Mouse (Mus musculus) heart, embryonic 16.5 days (tissue): Measurements from ENCODE around the gene Apbb2. TPM values are rescaled to one million over a fixed set of nuclear protein-coding genes. Genes with fewer than 3 reads are reported as not detected.
A peak's percentile ranks its signal among the peaks of the same experiment; 100 is the strongest.

Source experiments
- ATAC-seq: fragments of 200-750 bp; cut with Nextera tagmentation; replicated peaks from 2 replicates; pipeline ENCODE4 v1.8.0; 2017; ENCODE audit warnings: moderate number of reproducible peaks; ENCODE audit not compliant: insufficient read depth, low FRiP score; ENCODE audit errors: extremely low read depth
- H3K27ac ChIP-seq: fragments of 300-500 bp; sonication (generic); 2 replicates; pipeline ENCODE4 v1.5.1; 2014; ENCODE audit warnings: mild to moderate bottlenecking, low read length, control low read depth, moderate library complexity
- H3K27me3 ChIP-seq: fragments of 300-500 bp; sonication (generic); 2 replicates; pipeline ENCODE4 v1.6.1; 2014; ENCODE audit warnings: low read length, mixed read lengths; ENCODE audit not compliant: control insufficient read depth, insufficient read depth
- H3K36me3 ChIP-seq: fragments of 300-500 bp; sonication (generic); 2 replicates; pipeline ENCODE4 v1.6.1; 2014; ENCODE audit not compliant: control insufficient read depth, insufficient read depth
- H3K4me1 ChIP-seq: fragments of 300-500 bp; sonication (generic); 2 replicates; pipeline ENCODE4 v1.6.1; 2014; ENCODE audit warnings: low read length, mixed read lengths; ENCODE audit not compliant: control insufficient read depth, insufficient read depth
- H3K4me2 ChIP-seq: fragments of 300-500 bp; sonication (generic); 2 replicates; pipeline ENCODE4 v1.6.1; 2014; ENCODE audit warnings: low read depth, mild to moderate bottlenecking, control low read depth, low read length
- H3K4me3 ChIP-seq: fragments of 300-500 bp; sonication (generic); 2 replicates; pipeline ENCODE4 v1.5.1; 2014; ENCODE audit warnings: mild to moderate bottlenecking, control low read depth, low read length
- H3K9ac ChIP-seq: fragments of 300-500 bp; sonication (generic); 2 replicates; pipeline ENCODE4 v1.6.1; 2014; ENCODE audit warnings: low read length, control low read depth
- H3K9me3 ChIP-seq: fragments of 300-500 bp; sonication (generic); replicated peaks from 2 replicates; pipeline ENCODE4 v1.6.1; 2016; ENCODE audit warnings: low read length; ENCODE audit not compliant: control insufficient read depth
- WGBS: fragments of 180-500 bp; shearing (Covaris S2); extraction: QIAGEN DNeasy Blood & Tissue Kit; methylation state at CpG from one replicate; pipeline ENCODE4 v1.1.7; 2014; 5-methylcytosine and 5-hydroxymethylcytosine counted together
- polyA plus RNA-seq: library from polyadenylated mRNA; unstranded; fragments of >200 nt; fragmentation: Nextera tagmentation; extraction: Ambion mirVana; gene quantifications from 2 replicates; pipeline ENCODE4 v1.2.1, GENCODE M21; 2015

Apbb2 gene
- polyA plus RNA-seq, 1 experiment from 2014 or later = 34.0 TPM

DNA sequence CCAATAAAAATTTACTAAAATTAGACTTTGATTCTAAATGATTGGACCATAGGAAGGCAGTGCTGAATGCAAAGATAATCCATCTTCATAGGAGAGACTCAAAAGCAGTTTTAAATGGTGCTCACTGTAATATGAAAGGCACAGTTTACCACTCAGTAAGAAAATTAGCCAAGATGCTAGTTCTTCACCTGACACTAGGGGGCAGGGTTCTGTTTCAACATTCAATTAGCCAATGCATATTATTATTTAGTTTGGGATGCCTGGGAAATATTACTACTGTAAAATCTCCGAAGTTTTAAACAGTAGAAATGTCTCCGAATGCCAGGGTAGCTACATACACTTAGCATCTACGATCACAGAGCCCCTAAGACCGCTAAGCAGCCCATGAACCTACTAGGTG, 194.7 kb downstream of the Apbb2 start:
- no peak overlapping the region for H3K4me2 ChIP-seq
- H3K27ac ChIP-seq = no peak overlapping the region
- H3K9ac ChIP-seq = no peak overlapping the region
- H3K4me1 ChIP-seq = peaks cover 10% of the 10 kb centered on the region
- no peaks in the 10 kb centered on the region for H3K9me3 ChIP-seq
- H3K27me3 ChIP-seq = no peaks in the 10 kb centered on the region
- WGBS = 56% methylated on average over 4 of the region's 4 CpGs
- H3K4me3 ChIP-seq = no peak overlapping the region
- no peak for ATAC-seq
- H3K36me3 ChIP-seq = no peaks in the 10 kb centered on the region

DNA sequence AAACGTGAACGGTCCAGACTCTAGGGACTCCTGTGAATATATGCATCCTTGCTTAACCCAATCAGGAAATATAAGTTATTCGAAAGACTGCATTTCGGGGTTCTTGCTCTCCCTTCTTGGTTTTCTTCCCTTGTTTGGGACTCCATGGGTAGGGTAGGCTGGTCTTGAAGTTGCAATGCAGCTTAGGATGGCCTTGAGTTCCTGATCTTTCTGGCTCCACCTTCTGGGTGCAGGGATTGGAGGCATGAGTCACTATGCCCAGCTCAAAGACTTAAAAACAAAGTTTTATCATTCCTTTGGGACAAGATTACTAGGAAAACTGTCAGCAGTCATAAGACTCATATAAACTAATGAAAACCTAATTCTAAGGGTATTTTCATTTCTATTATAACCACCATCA, 195.1 kb downstream of the Apbb2 start:
- H3K36me3 ChIP-seq = no peaks in the 10 kb centered on the region
- no peak overlapping the region for H3K27ac ChIP-seq
- no peak overlapping the region for H3K4me2 ChIP-seq
- no peak for ATAC-seq
- H3K27me3 ChIP-seq = no peaks in the 10 kb centered on the region
- H3K9ac ChIP-seq = no peak overlapping the region
- H3K4me3 ChIP-seq = no peak overlapping the region
- no peaks in the 10 kb centered on the region for H3K9me3 ChIP-seq
- 86% methylated on average over 4 of the region's 4 CpGs for WGBS
- H3K4me1 ChIP-seq = peaks cover 10% of the 10 kb centered on the region

DNA sequence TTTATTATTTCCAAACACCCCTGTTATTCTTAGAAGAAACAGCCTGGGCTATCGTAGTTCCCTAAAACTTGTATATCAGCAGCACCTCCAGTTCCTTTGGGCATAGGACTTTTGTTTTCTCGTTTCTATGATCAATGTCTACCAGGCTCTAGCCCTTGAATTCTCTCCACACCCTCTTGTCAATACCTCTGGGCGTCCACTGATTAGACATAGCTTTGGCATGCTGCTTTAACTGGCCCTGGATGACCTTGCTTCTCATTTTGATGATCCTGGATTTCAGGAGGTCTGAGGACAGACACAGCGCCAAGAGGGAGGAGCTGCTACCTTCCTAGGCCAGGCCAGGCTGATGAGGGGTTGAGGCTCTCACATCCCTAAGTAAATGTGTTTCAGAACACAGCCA, 196.6 kb downstream of the Apbb2 start:
- Histone ChIP-seq H3K4me3 (no peak overlapping the region), H3K27me3 (no peaks in the 10 kb centered on the region), H3K36me3 (no peaks in the 10 kb centered on the region), H3K4me2 (0 out of 2 replicates have a peak overlapping the region, but pooled peaks have one; percentile 4), H3K27ac (peak overlapping the region; percentile 9; the same call in 1 of the 2 replicates), H3K9ac (no peak overlapping the region), H3K9me3 (no peaks in the 10 kb centered on the region), H3K4me1 (peaks cover 15% of the 10 kb centered on the region)
- no peak; the same call in 1 of the 2 replicates for ATAC-seq
- WGBS = 41% methylated on average over 4 of the region's 4 CpGs

DNA sequence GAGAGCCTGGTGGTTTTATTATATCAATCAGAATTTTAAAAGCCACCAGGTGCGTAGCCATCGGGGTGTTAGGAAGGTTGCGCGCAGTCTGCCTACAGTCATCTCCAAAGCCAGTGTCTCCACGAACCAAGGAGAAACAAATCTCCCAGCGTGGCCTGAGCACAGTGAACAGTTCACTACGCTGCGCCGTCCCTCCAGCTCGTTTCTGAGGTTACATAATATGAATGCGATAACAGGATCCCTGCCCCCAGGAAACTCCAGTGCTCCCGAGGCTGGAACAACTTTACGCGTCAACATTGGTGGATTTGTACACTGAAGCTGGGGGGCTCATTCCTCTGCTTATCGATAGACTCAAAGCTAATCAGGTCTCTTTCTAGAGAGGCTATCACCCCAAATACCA, 197.4 kb downstream of the Apbb2 start:
- WGBS = 55% methylated on average over 15 of the region's 15 CpGs
- no peak for ATAC-seq
- Histone ChIP-seq H3K4me1 (peaks cover 15% of the 10 kb centered on the region), H3K27me3 (no peaks in the 10 kb centered on the region), H3K4me3 (no peak overlapping the region), H3K27ac (no peak overlapping the region), H3K9me3 (no peaks in the 10 kb centered on the region), H3K9ac (no peak overlapping the region), H3K36me3 (no peaks in the 10 kb centered on the region), H3K4me2 (peak overlapping the region; percentile 4; the same call in 1 of the 2 replicates)

DNA sequence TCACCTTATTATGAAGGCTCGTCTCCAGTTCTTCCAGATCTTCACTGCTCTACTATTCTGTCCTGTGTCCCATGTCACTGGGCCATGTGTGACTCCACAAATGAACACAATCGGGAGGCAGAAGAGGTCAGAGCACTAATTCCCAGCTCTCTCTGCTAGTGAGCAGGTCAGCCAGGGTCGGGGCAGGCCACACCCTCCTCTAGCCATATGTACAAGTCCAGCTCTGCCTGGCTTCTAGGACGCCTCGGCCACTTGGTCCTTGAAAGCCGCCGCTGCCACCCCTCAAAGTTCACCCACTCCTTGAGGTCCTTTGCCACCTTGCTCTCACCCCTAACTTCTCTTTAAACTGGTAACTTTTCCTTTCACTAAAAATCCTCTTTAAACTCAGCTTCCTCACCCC, 198.6 kb downstream of the Apbb2 start:
- Histone ChIP-seq H3K27me3 (no peaks in the 10 kb centered on the region), H3K4me1 (peaks cover 15% of the 10 kb centered on the region), H3K9me3 (no peaks in the 10 kb centered on the region), H3K4me2 (no peak overlapping the region), H3K36me3 (no peaks in the 10 kb centered on the region), H3K9ac (no peak overlapping the region), H3K4me3 (no peak overlapping the region), H3K27ac (no peak overlapping the region)
- ATAC-seq = no peak
- 74% methylated on average over 7 of the region's 7 CpGs for WGBS

DNA sequence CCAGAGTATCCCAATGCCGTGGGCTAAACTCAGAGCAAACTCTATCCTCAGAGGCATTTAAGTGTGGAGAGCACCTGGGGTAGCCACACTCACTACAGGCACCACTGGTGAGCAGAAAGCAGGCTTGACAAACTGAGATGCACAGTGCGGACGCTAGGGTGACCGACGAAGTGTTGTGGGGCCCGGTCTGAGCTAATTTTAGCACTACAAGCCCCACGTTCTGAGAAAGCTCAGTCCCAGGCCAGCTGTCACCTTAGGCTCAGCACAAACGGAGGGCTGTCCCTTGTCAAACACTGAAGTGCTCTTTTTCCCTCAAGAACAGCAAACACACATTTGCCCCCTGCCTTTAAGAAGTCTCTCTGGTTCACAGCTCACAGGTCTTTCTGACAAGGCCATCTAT, 201.3 kb downstream of the Apbb2 start:
- peak; percentile 74 for ATAC-seq
- H3K27ac ChIP-seq = peak overlapping the region; percentile 65
- WGBS = 30% methylated on average over 8 of the region's 8 CpGs
- H3K4me3 ChIP-seq = no peak overlapping the region
- no peak overlapping the region for H3K4me2 ChIP-seq
- H3K9ac ChIP-seq = no peak overlapping the region
- H3K4me1 ChIP-seq = peaks cover 15% of the 10 kb centered on the region
- no peaks in the 10 kb centered on the region for H3K27me3 ChIP-seq
- H3K36me3 ChIP-seq = no peaks in the 10 kb centered on the region
- no peaks in the 10 kb centered on the region for H3K9me3 ChIP-seq

DNA sequence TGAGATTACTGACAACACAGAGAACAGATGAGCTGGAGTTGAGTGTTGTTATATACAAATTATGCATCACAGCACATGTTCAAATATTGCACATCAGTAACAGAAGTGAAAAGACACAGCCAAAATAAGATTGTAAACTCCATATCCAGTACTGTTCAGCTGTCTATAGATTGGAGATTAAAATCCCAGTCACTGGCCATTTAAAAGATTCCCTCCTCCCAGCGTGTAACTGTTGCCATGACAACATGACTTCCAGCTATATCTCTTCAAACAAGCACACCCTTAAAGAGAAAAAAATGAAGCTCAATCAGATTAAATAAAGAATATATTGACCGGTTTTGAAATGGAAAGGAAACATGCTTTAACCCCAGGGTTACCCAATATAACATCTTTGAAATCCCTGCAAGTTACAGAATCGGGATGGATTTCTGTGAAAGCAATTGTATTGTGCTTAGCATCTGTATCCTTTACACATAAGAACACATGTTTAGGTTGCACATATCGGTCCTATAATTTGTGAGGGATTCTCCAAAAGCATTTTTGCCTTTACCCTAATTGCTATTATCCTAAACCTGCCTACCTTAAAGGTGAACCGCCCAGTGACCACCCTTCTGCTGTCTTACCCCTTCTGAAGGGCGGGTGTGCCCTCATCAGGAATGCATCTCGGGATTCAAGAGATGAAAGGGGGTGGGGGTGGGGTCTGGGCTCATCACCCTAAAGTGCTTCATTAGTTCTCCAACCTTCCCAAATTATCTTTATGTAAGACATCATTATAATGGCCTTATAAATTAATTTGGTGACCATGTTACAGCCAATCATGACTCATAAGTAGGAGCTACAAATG, 202.7 kb downstream of the Apbb2 start:
- 75% methylated on average over 7 of the region's 7 CpGs for WGBS
- no peak for ATAC-seq

DNA sequence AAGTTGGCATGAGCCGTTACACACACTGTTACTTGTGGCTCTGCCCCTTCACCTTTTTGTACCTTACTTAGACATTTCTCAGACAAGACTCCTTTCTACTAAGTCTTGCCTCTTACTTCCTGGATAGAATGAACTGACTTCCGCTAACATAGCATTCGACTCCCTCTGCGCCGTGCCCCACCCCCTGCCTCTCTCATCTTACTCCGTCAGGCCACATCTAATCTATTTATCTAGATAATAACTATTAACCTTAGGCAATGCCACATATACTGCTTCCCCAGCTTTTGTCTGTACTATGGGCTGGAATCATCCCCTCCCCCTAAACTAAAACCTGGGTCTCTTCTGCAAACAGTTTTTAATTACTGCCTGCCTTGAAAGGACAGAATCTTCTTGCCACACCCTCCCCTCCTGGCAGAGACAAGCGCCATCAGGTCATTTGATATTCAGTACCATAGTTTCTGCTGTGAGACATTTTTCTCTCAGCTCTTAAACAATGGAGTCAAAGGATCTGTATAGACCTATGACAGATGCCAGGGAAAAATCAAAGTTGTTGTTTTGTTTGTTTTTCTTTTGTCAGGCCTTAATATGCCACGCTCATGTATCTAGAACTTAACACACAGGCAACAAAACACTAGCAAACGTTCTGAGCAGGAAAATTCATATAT, 203.4 kb downstream of the Apbb2 start:
- Histone ChIP-seq H3K27ac (no peak overlapping the region), H3K4me3 (no peak overlapping the region)
- 83% methylated on average over 9 of the region's 9 CpGs for WGBS

More for the DNA sequence above, 202.7 kb downstream of the Apbb2 start:
- Histone ChIP-seq H3K4me3 (no peak overlapping the region), H3K27ac (no peak overlapping the region), H3K9ac (no peak overlapping the region), H3K4me2 (no peak overlapping the region), H3K4me1 (peaks cover 6% of the 10 kb centered on the region; the same call in 1 of the 2 replicates), H3K27me3 (no peaks in the 10 kb centered on the region), H3K9me3 (no peaks in the 10 kb centered on the region), H3K36me3 (no peaks in the 10 kb centered on the region)

DNA sequence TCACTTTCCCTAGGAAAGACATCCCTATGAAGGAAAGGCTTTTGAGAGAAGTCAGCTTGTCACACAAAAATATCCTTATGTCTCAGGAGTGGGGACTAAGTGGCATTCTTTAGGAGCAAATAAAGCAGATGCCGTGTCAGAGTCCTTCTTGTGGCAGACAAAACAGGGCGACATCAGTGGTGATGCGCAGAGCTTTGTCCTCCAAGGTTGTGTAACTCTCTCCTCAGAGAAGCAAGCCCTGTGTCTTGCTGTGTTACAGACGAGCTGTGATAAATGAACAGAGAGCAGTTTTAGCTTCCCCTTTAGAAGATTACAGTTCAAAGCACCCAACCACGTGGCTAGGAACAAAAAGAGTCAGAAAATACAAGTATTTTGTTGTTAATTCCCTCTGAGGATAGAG, 205.2 kb downstream of the Apbb2 start:
- no peaks in the 10 kb centered on the region for H3K27me3 ChIP-seq
- no peaks in the 10 kb centered on the region for H3K9me3 ChIP-seq
- no peak overlapping the region for H3K4me2 ChIP-seq
- no peak overlapping the region for H3K9ac ChIP-seq
- WGBS = 56% methylated on average over 5 of the region's 5 CpGs
- no peak for ATAC-seq
- no peak overlapping the region for H3K4me3 ChIP-seq
- H3K4me1 ChIP-seq = peaks cover 6% of the 10 kb centered on the region; the same call in 1 of the 2 replicates
- no peak overlapping the region for H3K27ac ChIP-seq
- no peaks in the 10 kb centered on the region for H3K36me3 ChIP-seq

More for the DNA sequence above, 203.4 kb downstream of the Apbb2 start:
- Histone ChIP-seq H3K36me3 (no peaks in the 10 kb centered on the region), H3K4me1 (peaks cover 6% of the 10 kb centered on the region; the same call in 1 of the 2 replicates), H3K9me3 (no peaks in the 10 kb centered on the region), H3K27me3 (no peaks in the 10 kb centered on the region), H3K4me2 (no peak overlapping the region), H3K9ac (no peak overlapping the region)
- no peak for ATAC-seq
